Mouse (Mus musculus) thymus, adult 18-20 months (tissue): ENCODE results near the gene Bcl7a.

Experiments
- DNase-seq, 2 experiments: peaks; one replicate each; pipeline ENCODE4 v3.0.0; 2022; ENCODE audit warnings: mixed read lengths in 2 of 2

The Bcl7a gene

DNA sequence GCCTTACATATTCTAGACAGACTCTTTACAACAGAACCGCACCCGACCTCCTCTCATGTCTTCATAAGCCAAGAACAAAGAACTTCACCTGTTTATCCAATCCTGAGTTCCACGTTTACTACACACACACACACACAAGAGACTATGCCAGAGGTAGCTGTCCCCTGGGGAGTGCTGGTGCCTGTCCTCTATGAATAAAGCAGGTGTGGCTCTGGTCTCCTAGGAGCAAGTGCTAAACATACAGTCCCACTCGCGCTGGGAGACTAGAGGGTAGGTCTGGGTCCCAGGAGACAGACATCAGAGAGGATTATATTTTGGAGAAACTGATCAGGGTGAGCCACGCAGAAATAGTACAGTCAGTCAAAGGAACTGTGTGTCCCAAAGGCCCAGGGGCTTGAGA, 10.1 kb upstream of the Bcl7a start:
- DNase-seq, result no peak

DNA sequence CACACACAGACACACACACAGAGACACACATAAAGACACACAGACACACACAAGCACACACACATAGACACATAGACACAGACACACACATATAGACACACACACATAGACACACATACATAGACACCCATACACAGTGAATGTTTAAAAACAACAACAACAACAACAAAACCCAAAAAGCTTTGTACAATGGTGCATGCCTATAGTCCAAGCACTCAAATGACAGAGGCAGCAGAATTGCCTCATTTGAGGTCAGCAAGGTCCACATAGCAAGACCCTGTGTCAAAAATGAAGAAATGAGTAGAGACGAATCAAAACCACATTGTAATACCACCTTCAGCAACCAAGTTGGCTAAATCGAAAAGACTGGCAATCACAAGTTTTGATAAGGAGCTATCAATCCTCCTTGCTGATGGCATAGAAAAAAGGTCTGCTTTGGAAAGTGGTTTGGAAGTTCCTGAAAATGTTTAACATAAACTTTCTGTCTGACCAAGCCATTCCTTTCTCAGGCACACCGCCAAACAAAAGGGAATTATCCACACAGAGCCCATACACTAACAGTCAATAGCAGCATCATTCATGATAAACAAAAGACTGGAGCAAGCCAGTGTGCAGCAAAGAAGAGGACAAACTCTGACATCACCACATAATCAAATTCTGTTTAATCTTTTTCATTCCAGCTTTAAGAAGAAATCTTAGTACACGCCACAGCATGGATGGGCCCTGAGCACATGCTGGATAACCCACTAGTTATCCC, 7.3 kb upstream of the Bcl7a start:
- DNase-seq, result no peak

DNA sequence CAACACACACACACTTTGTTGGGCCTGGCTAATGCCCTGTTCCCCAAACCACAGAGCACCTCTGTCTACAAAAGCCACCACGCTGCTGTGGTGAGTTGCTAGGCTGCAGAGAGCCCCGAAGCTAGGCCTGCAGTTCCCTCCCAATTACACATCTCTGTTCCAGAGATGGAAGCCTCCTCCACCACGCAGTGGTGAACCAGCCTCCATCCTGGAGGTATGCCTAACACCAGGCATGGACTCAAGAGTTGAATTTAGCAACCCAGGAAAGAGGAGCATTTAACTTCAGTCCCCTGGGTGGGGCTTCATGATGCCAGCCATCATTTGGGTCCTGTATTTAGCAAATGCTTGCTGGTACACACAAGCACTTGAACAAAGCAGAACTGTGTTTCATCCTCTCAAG, 5.2 kb upstream of the Bcl7a start:
- no peak for DNase-seq

DNA sequence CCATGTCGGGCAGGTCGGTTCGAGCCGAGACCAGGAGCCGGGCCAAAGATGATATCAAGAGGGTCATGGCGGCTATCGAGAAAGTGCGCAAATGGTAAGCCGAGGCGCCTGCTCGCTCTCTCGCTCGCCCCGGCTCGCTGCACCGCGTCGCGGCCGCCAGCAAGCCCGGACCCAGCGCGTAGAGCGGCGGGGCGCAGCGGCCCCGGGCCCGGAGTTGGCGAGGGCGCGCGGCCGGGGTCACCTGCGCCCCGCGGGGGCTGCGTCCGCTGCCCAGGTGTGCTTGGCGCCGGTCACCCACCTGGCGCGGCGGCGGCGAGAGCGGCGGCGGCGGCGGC, 961 bp downstream of the Bcl7a start:
- no peak for DNase-seq

DNA sequence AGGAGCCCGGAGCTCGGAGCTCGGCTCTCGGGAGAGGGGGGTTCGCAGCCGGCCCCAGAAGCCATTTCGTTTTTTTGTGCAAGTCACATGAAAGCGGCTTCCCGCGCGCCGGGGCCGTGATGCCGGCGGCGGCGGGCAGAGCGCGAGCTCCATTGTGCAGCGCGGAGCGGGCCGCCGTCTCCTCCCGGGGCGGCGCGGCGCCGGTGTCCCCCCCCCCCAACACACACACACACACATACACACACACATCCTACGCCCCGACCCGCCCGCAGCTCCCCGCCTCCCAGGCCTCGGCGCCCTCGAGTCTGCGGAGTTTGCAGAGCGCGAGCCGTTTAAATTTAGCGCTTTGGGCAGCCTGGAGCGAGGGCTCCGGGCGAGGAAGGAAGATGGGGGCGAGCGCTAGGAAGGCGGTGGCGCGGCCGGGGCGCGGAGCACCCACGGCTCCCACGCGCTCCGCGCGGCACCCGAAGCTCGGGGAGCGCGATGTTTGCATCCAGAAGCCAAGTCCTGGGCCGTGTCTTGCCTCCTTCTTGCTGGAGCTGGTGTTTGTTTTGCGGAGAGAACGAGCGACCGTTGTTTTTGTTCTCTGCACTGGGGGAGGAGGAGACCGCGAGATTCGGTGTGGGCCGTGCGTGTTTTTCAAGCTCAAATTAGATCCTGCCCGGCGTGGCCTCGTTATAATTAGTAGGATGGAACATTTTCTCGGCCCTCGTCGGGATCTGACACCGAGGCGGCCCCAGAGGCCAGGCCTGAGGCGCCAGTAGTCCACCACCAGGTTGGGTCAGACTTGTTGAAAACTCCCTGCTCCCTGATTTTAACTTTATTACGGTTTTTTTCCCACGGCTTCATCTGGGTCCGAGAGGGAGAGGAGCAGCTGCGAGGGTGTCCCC, 1.6 kb downstream of the Bcl7a start:
- peak; percentile 55 to 61 for DNase-seq

DNA sequence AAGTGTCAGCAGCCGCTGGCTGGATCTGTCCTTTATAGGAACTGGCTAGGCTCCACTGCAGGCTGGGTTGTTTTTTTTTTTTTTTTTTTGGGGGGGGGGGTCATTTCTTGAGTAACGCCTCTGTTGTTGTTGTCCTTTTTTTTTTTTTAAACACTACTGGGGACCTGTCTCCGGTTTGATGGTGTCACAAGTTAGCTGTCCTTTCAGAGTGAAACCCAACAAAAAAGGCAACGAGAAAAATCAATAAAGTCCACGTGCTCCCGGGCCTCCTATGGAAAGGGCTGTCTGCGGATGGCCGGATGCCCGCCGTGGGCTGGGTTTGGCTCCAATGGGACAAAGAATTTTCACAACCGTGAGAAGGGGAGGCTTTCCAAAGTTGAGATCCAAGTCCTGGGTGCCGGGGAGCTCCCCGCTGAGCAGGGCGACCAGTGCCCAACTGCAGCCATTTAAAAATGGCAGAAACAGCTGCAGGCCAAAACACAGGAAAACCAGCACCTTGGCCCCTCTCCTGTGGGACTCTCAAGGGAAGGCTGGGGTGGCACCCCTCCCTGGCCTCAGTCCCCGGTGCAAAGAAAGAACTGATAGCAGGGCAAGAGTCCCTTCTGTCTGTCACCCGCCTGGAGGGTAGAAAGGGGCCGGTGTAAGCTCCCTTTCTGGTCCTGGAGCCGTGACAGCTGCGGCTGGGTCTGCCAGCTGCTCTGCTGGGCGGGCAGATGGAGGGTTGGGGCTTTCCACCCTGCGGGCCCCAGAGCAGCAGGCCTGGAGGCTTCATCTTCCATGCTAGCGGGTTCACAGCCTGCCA, 2.4 kb downstream of the Bcl7a start:
- DNase-seq, result peak; percentile 58 to 60

DNA sequence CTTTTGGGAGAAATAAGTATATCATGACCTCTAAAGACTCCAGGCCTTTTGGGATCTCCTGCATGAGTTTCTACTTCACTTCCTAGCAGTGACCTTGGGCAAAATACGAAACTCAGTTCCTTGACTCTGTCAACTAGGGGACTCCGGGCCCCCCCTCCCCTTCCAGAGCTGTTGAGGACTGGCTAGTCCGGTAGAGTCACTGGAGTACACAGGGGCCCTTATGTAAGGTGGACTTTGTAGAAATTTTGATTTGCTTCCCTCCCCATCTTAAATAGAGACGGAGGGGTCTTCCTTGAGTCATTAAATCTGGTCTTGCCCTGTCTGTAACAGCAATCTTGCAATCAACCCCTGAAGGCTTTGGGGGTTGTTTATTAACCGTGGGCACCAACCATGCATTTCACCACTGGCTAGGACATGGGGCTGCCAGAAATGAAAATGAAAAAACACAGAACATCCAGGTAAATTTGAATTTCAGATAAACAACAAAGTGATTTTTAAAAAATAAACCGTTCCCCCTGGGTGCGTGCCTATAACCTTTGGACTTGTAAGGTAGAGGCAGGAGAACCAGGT, 3.2 kb downstream of the Bcl7a start:
- DNase-seq, result no peak

DNA sequence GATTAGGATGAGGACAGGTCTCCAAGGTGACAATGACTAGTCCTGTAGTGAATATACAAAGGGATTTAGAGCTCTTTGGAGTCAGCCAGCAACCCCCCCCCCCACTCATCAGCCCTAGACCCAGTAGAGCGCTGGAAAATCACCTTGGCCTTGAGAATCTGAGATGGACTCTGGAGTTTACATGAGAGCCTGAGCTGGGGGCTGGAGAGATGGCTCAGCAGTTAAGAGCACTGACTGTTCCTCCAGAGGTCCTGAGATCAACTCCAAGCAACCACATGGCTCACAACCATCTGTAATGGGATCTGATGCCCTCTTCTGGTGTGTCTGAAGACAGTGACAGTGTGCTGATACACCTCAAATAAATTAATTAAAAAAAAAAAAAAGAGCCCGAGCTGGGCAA, 4.4 kb downstream of the Bcl7a start:
- no peak for DNase-seq

DNA sequence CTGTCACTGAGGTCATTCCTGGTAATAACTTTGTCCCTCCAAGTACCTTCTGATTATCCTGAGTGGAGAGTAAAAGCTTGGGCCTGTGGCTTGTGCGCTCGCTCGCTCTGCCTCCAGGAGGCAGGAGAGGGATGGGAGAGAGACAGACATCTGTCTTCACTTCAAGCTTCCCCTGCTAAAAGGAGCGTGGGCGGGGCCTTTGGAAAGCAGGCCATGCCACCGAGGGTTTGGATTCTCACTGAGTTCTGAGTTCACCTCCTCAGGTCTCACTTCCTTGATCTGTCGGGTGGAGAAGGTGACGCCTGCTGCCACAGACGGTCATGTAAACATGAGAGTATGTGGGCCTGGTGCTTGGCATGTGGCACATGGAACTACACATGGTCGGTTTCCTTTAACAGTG, 6.8 kb downstream of the Bcl7a start:
- DNase-seq, result no peak

DNA sequence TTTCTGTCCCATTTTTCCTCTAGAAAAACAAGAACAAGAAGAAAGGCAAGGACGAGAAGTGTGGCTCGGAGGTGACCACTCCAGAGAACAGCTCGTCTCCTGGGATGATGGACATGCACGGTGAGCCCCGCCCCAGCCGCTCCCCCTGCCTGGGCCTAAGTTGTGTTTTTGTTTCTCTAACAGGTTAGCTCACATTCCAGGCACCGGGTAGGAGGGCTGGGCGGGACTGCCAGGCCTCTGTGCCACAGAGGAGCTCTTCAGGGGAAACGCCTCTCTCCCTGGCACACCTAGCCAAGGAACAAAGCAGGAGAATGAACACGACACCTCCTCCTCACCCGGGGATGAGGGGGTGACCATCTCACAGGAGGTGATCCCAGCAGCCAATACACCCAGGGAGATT, 12.3 kb downstream of the Bcl7a start:
- DNase-seq, result no peak

DNA sequence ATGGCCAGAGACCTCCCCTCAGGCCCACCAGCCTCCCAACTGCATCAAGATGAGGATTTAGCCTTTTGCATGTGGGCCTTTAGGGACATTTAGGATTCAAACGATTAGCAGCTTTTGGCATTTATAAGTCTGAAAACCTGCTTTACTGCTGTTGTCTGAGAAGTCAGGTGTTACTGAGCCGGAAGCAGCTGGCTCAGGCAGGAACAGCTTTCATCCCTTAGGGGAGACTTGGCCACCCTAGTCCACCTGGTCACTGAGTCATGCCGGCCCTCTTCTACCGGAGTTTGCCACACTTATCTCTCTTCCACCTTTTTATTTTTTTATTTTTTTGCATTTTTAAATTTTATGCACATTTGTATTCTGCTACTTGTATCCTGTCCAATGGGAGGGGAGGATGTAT, 13.6 kb downstream of the Bcl7a start:
- no peak for DNase-seq

DNA sequence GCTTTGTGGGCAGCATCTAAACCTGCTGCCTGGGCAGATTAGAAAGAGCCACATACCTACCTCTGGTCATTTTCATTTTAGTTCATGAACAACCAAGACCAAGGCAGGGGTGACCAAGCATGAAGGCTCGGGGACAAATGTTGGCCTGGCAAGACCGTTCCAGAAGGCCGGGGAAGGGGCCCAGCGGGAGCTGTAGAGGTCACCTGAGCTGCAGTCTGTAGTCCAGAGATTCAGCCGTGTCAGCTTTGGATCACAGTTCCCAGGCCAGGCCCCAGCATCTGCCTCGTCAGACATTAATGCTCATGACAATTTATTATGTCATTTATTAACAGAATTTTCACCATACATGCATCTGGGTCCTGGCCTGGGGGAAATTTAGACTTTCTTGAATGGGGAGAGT, 15.8 kb downstream of the Bcl7a start:
- no peak for DNase-seq

DNA sequence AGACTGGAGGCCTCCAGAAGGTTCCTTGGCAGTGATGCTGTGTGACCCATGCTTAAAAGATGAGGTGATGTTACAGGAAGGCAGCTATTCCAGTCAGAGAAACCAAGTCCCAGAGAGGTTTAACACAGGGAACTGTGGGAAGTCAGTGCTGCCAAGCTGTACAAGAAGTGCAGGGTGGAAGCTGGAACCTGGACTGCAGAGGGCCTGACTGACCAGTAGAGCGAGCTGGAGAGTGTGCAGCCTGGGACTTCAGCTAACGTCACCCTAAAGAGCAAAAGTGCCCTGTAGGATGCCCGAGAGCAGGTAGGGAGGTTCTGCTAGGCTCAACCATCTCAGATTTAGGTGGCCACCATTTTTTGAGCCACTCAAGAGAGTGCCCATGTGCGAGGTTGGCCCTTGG, 19.3 kb downstream of the Bcl7a start:
- DNase-seq, result no peak

DNA sequence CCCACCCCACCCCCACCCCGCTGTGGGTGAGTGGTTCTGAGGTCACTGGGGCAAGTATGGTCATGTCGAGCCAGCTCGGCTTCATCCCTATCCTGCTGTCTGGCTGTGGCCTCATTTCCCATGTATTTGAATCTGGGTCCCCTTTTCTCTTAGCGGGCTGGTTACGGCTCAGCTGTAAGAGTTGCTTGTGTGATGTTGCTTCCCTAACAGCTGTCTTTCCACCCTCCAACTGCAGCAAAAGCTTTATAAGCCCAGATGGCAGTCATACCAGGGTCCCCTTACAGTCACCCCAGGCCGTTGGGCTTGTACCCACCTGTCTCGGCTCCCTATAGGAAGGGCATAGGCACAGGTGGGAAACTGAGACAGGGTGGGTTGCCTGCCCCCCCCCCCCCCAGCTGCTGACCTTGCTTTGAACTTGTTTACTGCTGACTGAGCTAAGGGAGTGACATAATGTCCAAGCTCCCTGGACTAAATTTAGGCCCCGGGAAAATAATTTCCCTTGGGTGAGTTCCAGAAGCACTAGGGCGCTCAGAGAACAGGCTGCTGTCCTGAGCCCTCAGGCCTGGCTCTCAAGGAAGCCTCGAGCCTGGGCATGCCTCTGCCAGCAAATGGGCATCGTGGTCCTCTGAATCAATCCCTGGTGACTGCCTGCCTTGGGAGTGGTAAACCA, 20.8 kb downstream of the Bcl7a start:
- no peak for DNase-seq

DNA sequence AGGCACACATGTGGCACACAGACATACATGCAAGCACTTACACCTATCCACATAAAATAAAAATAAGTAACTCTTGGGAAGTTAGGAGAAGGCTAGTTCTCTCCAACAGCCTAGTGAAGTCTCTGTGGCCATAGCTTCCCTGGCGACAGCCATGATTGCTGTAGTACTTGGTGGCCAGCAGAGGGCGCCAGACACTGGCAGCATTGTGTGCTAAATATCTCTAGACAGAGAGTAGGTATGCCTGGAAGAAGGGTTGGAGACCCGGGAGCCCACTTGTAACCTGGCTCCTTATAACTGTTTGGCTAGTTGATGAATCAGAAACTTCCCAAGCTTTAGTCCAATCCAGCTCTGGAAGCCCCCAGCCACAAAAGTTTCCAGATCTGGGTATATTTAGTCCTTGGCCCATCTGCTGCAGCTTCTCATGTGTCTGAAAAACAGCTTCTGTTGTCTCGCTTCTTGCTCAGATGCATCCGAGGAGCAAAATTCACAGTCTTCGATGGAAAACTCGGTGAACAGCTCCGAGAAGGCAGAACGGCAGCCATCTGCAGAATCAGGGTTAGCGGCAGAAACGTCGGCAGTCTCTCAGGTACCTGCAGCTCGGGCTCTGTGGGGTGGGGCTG, 25.3 kb downstream of the Bcl7a start:
- no peak for DNase-seq

DNA sequence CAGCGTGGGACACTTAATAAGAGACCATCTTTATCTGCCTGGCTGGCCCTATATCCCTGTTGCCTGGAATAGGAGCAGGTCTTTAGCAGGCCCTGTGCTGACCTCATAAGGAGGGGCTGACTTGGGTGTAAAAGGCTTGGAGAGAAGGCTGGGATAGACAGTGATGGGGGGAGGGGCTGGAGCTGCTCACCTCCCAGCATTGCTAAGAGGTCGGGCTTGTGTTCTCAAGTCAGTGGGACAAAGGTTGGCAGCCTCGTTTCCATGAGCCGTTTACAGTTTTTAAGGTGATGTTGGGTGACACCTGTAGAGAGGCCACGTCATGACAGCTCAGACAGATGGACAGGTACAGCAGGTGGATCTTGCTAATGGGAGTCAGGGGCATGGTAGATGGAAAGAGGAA, 26.4 kb downstream of the Bcl7a start:
- no peak for DNase-seq

DNA sequence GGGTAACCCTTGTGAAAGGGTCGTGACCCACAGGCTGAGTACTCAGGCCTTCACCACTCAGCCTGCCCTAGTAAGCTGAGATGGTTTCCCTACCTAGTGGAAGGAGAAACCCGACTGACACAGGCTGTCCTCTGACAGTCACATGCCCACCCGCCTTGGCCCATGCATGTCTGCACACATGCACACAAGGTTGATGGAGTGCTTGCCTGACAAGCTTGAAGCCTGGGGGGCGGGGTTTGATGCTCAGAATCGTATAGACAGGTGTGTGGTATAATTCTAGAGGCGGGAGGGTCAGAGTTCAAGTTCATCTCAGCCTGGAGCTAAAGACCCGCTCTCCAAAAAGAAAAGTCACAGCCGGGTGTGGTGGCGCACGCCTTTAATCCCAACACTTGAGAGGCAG, 31.6 kb downstream of the Bcl7a start:
- DNase-seq, result no peak

DNA sequence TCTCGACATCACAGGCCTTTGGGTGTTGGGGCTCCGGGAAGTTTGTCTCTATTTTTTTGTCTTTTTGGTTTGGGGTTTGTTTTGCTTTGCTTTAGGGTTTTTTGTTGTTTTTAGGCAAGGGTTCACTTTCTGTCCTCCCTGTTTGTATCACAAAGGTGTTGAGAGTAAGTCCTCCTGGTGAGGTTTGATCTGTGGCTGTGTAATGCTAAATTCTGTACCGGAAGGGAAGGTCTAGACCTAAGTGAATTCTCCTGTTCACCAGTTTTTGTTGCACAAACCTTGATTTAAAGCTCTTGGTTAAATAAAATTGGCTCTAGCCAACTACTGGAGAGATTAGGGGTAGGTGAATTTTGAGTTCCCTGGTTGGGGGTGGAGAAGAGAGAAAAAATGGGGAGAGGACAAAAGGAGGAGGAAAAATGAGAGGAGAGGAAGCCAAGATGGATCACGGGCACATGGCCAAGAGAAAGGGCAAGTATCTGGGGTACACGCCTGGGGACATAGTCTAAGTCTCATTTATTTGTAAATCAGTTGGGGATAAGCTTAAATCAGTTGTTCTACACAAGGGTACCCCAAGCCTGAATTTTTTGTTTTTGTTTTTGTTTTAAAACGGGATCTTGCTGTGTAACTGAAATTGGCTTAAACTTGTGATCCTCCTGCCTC, 32.3 kb downstream of the Bcl7a start:
- DNase-seq, result no peak

DNA sequence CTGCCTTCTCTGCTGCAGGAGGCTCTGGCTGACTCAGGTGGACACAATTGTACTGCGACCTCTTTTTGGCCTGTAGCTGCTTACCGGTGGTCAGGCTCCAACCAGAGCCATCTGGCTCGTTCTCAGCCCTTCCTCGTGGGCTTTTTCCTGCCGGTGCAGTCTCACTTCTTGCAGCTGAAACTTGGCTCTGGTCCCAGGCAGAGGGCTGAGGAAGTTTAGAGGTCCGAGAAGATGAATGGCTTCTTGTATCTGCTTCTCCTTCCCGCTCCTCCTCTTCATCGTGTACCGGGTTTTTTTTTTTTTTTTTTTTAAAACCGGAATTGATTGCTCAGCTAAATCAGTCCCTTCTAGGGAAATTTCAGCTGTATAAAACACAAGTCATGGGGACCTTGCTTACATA, 32.9 kb downstream of the Bcl7a start:
- no peak for DNase-seq

DNA sequence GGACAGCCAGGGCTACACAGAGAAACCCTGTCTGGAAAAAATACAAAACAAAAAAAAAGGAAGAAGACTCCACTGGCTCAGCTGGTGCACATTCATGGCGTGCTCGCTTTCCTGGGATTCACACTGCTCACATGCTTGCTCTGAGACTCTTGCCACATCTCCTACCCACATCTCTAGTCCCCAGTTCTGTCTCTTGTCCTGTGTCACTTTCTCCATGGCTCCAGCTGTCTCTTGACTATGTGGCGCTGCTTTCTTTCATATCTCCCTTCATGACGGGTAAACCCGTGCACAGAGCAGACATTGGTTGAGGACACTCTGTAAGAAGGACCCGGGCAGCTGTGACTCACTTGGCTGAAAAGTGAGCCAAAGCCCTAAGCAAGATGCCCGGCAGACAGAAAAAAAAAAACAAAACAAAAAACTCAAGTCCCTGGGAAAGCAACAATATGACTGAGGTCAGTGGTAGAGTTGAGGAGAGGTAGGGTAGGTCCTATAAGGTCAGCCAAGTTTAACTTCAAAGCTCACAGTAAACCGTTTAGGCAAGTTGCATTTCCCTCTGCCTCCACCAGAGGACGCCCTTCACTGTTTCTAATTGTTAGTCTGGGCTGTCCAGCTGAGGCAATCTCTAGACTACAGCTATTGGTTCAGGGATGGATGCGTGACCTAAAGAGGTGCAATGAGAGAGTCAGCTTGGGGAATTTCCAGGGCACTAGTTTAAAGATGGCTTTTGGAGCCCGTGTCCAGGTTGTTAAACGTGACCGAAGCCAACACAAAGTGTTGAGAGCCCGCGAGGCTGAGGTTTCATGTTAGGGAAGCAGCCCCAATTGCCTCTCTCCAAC, 33.7 kb downstream of the Bcl7a start:
- peak in 1 of 2 experiments; percentile 62 for DNase-seq

DNA sequence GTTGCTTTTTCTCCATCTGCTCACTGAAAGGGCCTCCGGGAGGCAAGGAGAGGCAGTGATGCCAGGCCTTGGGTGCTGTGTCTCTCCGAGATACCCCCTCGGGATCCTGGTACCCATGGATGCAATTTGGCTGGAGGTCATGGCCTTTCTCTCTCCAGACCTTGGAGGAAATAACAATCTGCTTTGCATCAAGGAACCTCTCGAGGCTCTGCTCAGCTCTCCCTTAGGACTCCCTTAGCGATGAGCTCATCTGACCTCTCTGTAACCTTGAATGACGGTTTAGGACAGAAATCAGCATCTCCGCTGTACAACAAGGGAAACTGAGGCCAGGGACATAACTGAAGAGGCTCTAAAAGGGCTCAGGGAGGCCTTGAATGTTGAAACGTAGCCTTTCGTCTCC, 35.1 kb downstream of the Bcl7a start:
- no peak for DNase-seq
